Mouse (Mus musculus) brain, adult 2 months (tissue): ENCODE measurements at regions not wholly inside any gene's neighbourhood (a gene's known extent, or its start where the extent isn't known, plus 50 kb on each side); places are given as distances from the start of the nearest gene placed in this dataset.
"Not testable (repeated sequence)": the region's sequence is repeated elsewhere in the genome, so short reads cannot be mapped to it uniquely, and the experiment has no call there.

Source experiments
- DNase-seq: peaks from one replicate; pipeline ENCODE4 v3.0.0; 2011; ENCODE audit warnings: low read depth, low spot score

GRCm38 (mm10) chr2:92664939-92665338 is 65.4 kb downstream of the Chst1 start:
- DNase-seq = no peak

GRCm38 (mm10) chr2:92667192-92667591 is 67.7 kb downstream of the Chst1 start:
- no peak for DNase-seq

GRCm38 (mm10) chr2:92667756-92668155 is 68.2 kb downstream of the Chst1 start:
- DNase-seq = no peak

GRCm38 (mm10) chr2:92669431-92670081 is 70.0 kb downstream of the Chst1 start:
- DNase-seq = not testable (repeated sequence)

- DNase-seq = peak; percentile 66
Measured at GRCm38 (mm10) chr2:92671586-92671985, 72.1 kb downstream of the Chst1 start.

- peak; percentile 88 for DNase-seq
Measured at GRCm38 (mm10) chr2:92672106-92672505, 72.6 kb downstream of the Chst1 start.

DNA sequence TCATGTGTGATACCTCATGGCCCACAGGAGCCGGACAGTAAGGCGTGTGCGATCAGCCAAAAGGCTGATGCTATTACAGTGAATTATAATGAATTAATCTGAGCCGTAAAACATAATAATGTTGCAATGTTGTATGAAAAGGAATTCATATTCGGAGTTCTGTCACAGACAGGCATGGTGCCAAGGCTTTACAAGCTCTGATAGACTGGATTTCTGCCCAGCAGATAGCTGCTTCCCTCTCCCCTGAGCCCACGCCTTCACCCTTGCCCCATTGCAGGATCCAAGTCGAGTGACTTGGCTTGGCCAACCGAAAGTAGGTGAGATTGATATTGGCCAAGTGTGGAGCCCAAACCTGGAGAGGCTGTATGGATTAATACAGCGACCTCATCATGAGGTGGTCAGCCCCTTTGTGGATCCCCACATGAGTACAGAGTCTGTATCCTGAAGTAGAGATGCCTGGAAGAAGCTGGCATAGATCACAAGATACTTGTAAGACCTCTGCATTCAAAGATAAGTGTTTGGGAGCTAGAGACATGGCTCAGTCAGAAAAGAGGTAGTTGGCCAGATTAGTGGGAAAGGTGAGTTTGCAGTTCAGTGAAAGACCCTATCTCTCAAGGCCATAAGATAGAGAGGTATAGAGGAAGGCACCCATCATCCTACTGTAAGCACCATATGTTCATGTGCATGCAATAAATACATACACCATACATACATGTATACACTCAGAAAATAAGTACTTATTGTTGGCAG is 73.7 kb downstream of the Chst1 start:
- no peak for DNase-seq

DNA sequence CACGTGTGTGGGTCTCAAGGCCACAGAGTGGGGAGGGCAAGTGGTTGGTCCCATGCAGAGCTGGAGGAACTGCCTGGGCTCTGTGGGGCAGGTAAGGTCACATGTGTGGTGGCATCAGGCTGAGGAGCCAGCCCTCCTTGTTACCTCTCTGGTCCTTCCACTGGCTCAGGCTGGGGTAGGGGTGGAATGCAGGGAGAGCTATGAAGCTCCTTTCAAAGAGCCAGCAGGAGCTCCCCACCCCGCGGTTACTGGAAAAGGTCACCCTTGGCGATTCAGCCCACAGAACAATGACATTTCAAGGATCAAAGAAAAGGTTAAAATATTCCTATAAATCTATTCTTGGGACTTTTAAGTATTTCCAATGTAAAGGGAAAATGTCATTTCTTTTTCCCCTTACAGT is 74.4 kb downstream of the Chst1 start:
- no peak for DNase-seq

- peak; percentile 92 for DNase-seq
Measured at GRCm38 (mm10) chr2:92675247-92675646, 75.7 kb downstream of the Chst1 start.

DNA sequence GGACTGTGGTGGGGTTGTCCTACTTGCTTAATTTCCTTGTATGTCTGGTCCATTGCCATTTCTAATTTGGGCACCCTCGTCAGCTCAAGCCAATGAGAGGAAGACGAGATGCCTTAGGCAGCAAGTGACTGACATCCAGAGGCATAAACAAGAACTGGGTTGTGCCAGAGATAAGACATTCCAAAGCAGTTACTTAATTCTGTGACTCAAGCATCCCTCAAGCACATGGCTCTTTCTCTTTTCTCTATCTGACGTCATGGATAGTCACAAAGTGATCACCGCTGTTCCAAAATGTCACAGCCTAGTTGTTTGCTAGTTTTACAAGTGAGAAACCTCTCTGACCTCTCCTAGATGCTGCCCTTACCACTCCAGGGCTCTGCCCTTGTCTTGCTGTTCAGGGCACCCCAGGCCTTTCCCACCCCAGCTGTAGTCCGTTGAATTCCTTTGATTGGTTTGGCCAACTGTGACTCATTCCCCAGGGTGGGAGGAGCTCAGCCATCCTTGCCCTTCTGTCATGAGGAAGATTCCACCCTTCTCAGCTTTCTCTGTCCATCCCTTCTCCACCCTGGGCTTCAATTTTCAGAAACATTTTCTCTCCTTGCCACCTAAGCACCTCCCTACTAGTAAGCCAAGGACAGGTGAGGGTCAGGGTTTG is 78.9 kb downstream of the Chst1 start:
- no peak for DNase-seq

- no peak for DNase-seq
Measured at GRCm38 (mm10) chr2:92678999-92679704, 79.6 kb downstream of the Chst1 start.

- DNase-seq = no peak
Measured at GRCm38 (mm10) chr2:92682256-92682655, 82.7 kb downstream of the Chst1 start.

GRCm38 (mm10) chr2:92687702-92688101 is 88.2 kb downstream of the Chst1 start:
- peak; percentile 74 for DNase-seq

DNA sequence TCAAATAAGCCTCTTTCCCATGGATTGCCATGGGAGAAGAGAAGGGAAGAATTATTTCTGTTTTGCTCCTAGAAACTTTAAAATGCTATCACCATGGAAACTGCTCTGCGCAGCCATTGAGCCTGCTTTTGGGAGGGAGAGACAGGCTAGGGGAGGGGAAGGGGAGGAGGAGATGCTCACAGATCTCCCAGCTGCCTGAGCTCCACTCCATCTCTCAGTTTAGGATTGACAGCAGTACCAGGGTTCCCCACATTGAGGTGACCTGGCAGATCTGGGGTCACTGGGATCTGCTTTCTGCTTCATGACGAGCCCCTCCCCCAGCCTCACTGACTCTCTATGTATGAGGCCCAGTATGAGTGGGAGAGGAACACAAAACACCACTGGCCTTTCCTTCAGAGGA is 89.7 kb downstream of the Chst1 start:
- peak; percentile 91 for DNase-seq

GRCm38 (mm10) chr2:92690304-92690703 is 90.8 kb downstream of the Chst1 start:
- DNase-seq = peak; percentile 65

GRCm38 (mm10) chr2:92691438-92691837 is 91.9 kb downstream of the Chst1 start:
- DNase-seq = no peak

DNA sequence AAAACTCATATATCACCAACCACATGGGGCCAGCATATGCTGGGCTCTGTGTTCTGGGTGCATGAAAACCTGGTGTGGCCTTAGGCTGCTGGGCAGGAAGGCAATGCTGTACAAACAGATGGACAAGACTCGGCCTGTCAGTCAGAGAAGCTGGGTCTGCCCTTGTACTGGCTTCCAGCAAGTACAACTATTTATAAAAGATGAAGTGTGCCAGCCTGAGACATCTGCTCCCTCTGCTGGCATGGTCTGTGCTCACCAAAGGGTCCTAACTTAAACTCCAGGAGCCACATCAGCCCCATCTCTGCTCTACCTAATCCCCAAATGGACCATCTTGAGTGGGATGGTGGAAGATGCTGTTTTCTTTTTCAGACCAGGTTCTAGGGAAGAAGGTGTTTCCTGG is 93.1 kb downstream of the Chst1 start:
- peak; percentile 84 for DNase-seq

GRCm38 (mm10) chr2:92693024-92693423 is 93.5 kb downstream of the Chst1 start:
- peak; percentile 72 for DNase-seq

- DNase-seq = peak; percentile 61
Measured at GRCm38 (mm10) chr2:92694797-92695196, 95.3 kb downstream of the Chst1 start.

- peak; percentile 54 for DNase-seq
Measured at GRCm38 (mm10) chr2:92695869-92696268, 96.4 kb downstream of the Chst1 start.

- DNase-seq = no peak
Measured at GRCm38 (mm10) chr2:92697721-92698120, 98.2 kb downstream of the Chst1 start.

DNA sequence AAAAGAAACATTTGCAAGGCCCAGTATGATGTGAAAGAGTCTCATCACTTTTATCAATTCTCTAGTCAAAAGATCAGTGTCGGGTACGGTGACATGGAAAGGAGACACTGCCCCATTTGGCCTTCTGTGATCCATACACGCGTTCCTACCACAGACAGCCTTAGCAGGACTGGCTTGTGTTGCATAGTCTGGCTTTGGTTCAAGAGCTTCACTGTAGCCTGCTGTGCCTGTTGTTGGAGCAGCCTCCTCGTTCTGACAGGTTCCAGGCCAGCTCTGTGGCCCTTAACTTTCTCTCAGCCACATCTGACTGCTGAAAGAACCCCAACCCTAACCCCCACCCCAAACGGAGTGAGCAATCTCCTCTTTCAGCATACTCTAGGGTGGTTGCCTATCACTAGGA is 99.9 kb downstream of the Chst1 start:
- DNase-seq = peak; percentile 74
